Mouse (Mus musculus): ENCODE measurements around the gene Trir. TPM values are rescaled to one million over a fixed set of nuclear protein-coding genes. Genes with fewer than 3 reads are reported as not detected.

The Trir gene
- polyA plus RNA-seq, 1 experiment from 2014 or later, result 133 TPM

GRCm38 (mm10) chr8:85032622-85033311 is 6.1 kb downstream of the Trir start:
- no peaks in the 10 kb centered on the region for H3K9me3 ChIP-seq (replicated peaks)
- no peak overlapping the region for H3K4me2 ChIP-seq
- H3K27ac ChIP-seq, result 0 out of 2 replicates have a peak overlapping the region, but pooled peaks have one; percentile 26
- WGBS (ENCODE audit: insufficient replicate concordance), result 77% methylated on average over 4 of the region's 4 CpGs
- no peak for ATAC-seq
- H3K9ac ChIP-seq, result no peak overlapping the region
- no peak overlapping the region for H3K4me3 ChIP-seq
- peaks cover 68% of the 10 kb centered on the region for H3K4me1 ChIP-seq
- no peaks in the 10 kb centered on the region for H3K27me3 ChIP-seq (replicated peaks)
- peaks cover 61% of the 10 kb centered on the region for H3K36me3 ChIP-seq

- Histone ChIP-seq H3K9me3 (replicated peaks) (no peaks in the 10 kb centered on the region), H3K4me2 (peak overlapping the region; percentile 98), H3K4me3 (no peak overlapping the region), H3K27me3 (replicated peaks) (no peaks in the 10 kb centered on the region), H3K9ac (no peak overlapping the region), H3K27ac (peak overlapping the region; percentile 97), H3K36me3 (peaks cover 54% of the 10 kb centered on the region), H3K4me1 (peaks cover 68% of the 10 kb centered on the region)
- 40% methylated on average over 1 of the region's 1 CpGs for WGBS (ENCODE audit: insufficient replicate concordance)
- ATAC-seq, result no peak
Observed at GRCm38 (mm10) chr8:85033867-85034266, 7.2 kb downstream of the Trir start.

GRCm38 (mm10) chr8:85034764-85035163 is 8.1 kb downstream of the Trir start:
- Histone ChIP-seq H3K4me2 (peak overlapping the region; percentile 98), H3K9ac (peak overlapping the region; percentile 79), H3K4me3 (peak overlapping the region; percentile 86), H3K27ac (peak overlapping the region; percentile 97), H3K27me3 (replicated peaks) (no peaks in the 10 kb centered on the region), H3K9me3 (replicated peaks) (no peaks in the 10 kb centered on the region), H3K4me1 (peaks cover 67% of the 10 kb centered on the region), H3K36me3 (peaks cover 50% of the 10 kb centered on the region)
- no peak for ATAC-seq
- WGBS (ENCODE audit: insufficient replicate concordance), result 1% methylated on average over 13 of the region's 13 CpGs

- Histone ChIP-seq H3K4me1 (peaks cover 67% of the 10 kb centered on the region), H3K4me3 (peak overlapping the region; percentile 86), H3K27ac (peak overlapping the region; percentile 97), H3K9me3 (replicated peaks) (no peaks in the 10 kb centered on the region), H3K27me3 (replicated peaks) (no peaks in the 10 kb centered on the region), H3K36me3 (peaks cover 50% of the 10 kb centered on the region), H3K9ac (peak overlapping the region; percentile 79), H3K4me2 (peak overlapping the region; percentile 98)
- ATAC-seq, result no peak
- 3% methylated on average over 12 of the region's 12 CpGs for WGBS (ENCODE audit: insufficient replicate concordance)
Observed at GRCm38 (mm10) chr8:85035165-85035727, 8.6 kb downstream of the Trir start.

DNA sequence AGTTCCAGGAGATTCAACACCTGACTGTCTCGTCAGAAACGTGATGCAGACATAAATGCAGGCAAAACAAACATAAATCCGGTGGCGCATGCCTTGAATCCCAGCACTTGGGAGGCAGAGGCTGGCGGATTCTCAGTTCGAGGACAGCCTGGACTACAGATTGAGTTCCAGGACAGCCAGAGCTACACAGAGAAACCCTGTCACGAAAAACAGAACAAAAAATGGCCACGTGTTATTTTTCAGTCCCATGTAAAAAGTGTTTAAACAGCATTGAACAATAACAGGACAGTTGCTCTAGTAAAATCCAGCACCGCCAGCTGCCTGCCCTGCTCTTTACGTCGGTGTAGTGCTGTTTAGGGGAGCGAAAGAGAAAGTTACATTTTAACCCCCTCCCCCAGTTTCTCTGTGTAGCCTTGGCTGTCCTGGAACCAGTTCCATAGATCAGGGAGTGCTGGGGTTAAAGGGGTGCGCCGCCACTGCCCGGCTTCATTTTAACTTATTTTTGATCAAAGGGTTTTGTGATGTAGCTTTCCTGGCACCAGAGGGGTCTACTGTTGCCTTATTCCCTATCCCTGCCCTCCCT is 9.2 kb downstream of the Trir start:
- Histone ChIP-seq H3K4me1 (peaks cover 72% of the 10 kb centered on the region), H3K9ac (peak overlapping the region; percentile 79), H3K9me3 (replicated peaks) (no peaks in the 10 kb centered on the region), H3K27me3 (replicated peaks) (no peaks in the 10 kb centered on the region), H3K4me3 (peak overlapping the region; percentile 86), H3K4me2 (peak overlapping the region; percentile 98), H3K27ac (peak overlapping the region; percentile 97), H3K36me3 (peaks cover 51% of the 10 kb centered on the region)
- WGBS (ENCODE audit: insufficient replicate concordance), result under 1% methylated on average over 15 of the region's 15 CpGs
- peak; percentile 12; the same call in 1 of the 2 replicates for ATAC-seq

GRCm38 (mm10) chr8:85036381-85036717 is 9.7 kb downstream of the Trir start:
- WGBS (ENCODE audit: insufficient replicate concordance), result under 1% methylated on average over 9 of the region's 9 CpGs
- H3K27ac ChIP-seq, result peak overlapping the region; percentile 97
- peak overlapping the region; percentile 79 for H3K9ac ChIP-seq
- peak overlapping the region; percentile 86 for H3K4me3 ChIP-seq
- no peaks in the 10 kb centered on the region for H3K9me3 ChIP-seq (replicated peaks)
- peak; percentile 37 for ATAC-seq
- H3K4me2 ChIP-seq, result peak overlapping the region; percentile 98
- H3K4me1 ChIP-seq, result peaks cover 74% of the 10 kb centered on the region
- peaks cover 51% of the 10 kb centered on the region for H3K36me3 ChIP-seq
- no peaks in the 10 kb centered on the region for H3K27me3 ChIP-seq (replicated peaks)

DNA sequence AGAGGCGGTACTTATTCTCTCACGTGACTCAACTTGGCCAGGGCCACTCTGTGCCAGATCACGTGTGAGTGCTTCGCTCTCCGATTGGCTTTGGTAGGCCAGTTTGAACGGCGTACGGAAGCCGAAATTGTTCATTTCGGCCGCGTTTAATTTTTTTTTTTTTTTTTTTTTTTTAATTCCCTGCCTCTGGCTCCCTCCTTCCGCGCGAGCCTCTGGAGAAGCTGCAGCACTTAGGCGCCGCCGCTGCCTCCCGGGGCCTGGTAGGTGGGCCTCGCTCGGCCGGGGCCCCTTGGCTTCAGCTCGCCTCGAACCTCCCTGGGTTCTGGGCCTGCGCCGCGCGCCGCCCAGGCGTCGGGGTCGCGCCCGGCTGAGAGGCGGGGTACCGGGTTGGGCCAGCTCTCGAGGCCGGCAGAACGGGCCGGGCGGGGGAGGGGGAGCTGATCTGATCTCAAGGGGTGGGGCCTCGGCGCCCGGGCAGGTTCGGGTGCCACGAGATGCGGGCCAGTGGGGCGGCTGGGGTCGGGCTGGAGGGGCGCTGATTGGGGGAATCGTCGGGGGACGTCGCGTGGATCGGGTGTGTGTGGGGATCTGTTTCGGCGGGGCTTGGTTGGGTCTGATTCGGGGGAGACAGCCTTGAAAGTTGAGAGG is 10.2 kb downstream of the Trir start, which contains the start of gene Tnpo2:
Gene Tnpo2 (plus strand): TSS at position 198 of the 648 bp plus-strand sequence.
- ATAC-seq, result peak; percentile 86
- Histone ChIP-seq H3K4me1 (peaks cover 78% of the 10 kb centered on the region), H3K27ac (peak within 1 kb of the TSS; percentile 97), H3K27me3 (replicated peaks) (no peaks in the 10 kb centered on the region), H3K36me3 (peaks cover 51% of the 10 kb centered on the region), H3K4me3 (peak within 1 kb of the TSS; percentile 86), H3K9ac (peak within 1 kb of the TSS; percentile 94), H3K9me3 (replicated peaks) (no peaks in the 10 kb centered on the region), H3K4me2 (peak within 1 kb of the TSS; percentile 98)
- under 1% methylated on average over 59 of the region's 59 CpGs for WGBS (ENCODE audit: insufficient replicate concordance)

DNA sequence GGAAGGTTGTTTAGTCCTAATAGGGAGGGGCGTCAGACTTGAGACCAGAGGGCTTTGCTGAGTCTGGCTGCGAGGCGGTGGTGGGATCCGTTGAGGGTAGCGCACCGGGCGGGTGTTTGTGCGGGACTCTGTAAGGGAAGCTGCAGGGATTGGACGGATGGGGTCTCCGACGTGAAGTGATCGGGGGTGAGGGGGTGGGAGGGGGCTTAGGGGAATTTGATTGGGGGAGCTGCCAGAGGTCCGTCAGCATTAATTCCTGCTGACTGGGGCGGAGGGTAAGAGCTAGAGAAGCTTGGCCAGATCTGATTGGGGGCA is 10.7 kb downstream of the Trir start:
- WGBS (ENCODE audit: insufficient replicate concordance), result 1% methylated on average over 14 of the region's 14 CpGs
- Histone ChIP-seq H3K36me3 (peaks cover 51% of the 10 kb centered on the region), H3K27ac (peak overlapping the region; percentile 97), H3K9me3 (replicated peaks) (no peaks in the 10 kb centered on the region), H3K4me1 (peaks cover 81% of the 10 kb centered on the region), H3K4me3 (peak overlapping the region; percentile 86), H3K9ac (peak overlapping the region; percentile 94), H3K4me2 (peak overlapping the region; percentile 98), H3K27me3 (replicated peaks) (no peaks in the 10 kb centered on the region)
- peak; percentile 40 for ATAC-seq

DNA sequence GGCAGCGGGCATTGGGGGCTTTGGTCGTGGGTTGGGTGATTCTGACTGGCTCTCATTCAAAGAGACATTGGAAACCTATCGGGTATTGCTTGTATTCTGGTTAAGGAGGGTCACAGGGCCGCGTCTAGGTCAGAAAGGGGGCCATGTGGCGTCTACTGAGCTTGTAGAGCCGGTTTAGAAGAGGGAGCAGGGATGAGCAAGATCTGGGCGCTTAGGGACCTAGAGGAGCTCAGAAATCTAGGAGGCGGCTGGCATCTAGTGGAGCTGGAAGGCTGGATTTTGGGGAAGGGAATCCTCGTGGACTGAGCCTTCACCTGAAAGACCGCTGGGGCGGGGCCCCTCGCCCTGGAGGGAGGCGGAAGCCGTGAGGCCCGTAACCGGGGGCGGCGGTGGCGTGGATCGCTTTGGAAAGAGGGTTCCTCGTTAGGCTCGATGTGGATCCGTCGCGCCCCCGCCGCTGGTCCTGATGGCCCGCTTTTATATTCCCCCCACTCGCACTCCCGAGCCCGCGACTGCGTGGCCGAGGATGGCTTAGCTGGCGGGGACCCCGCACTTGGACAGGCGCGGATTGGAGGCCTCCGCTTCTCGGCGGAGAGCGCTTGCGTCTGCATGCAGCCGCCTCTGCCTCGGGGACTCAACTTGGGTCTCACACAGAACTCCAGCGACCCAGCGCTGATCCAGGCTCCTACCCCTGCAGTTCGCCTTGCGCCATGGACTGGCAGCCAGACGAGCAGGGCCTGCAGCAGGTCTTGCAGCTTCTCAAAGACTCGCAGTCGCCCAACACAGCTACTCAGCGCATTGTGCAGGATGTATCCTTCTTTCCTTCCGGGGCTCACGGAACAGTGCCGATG is 11.3 kb downstream of the Trir start:
- peak; percentile 53 for ATAC-seq
- Histone ChIP-seq H3K27me3 (replicated peaks) (no peaks in the 10 kb centered on the region), H3K4me3 (peak overlapping the region; percentile 86), H3K27ac (peak overlapping the region; percentile 97), H3K9ac (peak overlapping the region; percentile 94), H3K4me2 (peak overlapping the region; percentile 98), H3K36me3 (peaks cover 51% of the 10 kb centered on the region), H3K4me1 (peaks cover 76% of the 10 kb centered on the region), H3K9me3 (replicated peaks) (no peaks in the 10 kb centered on the region)
- WGBS (ENCODE audit: insufficient replicate concordance), result 1% methylated on average over 57 of the region's 57 CpGs

DNA sequence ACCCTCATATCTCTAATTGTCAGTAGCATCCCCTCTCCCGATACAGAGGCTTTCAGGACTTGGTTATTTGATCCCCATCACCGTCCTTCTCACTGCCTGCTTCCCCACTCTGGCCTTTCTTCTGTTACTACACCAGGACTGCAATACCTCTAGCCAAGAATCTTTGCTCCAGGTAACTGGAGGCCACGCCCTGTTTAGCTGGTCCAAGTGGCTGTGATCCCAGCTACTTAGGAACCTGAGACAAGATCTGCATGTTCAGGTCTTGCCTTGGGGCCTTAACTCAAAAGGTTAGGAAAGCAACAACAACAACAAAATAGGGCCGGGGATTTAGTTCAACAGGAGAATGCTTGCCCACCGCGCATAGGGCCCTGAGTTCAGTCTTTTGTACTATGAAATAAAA is 17.0 kb downstream of the Trir start:
- Histone ChIP-seq H3K27ac (no peak overlapping the region), H3K4me3 (no peak overlapping the region), H3K27me3 (replicated peaks) (no peaks in the 10 kb centered on the region), H3K9me3 (replicated peaks) (no peaks in the 10 kb centered on the region), H3K36me3 (peaks cover 94% of the 10 kb centered on the region), H3K4me1 (peaks cover 35% of the 10 kb centered on the region), H3K4me2 (no peak overlapping the region), H3K9ac (no peak overlapping the region)
- WGBS (ENCODE audit: insufficient replicate concordance), result 86% methylated on average over 6 of the region's 6 CpGs
- no peak for ATAC-seq

DNA sequence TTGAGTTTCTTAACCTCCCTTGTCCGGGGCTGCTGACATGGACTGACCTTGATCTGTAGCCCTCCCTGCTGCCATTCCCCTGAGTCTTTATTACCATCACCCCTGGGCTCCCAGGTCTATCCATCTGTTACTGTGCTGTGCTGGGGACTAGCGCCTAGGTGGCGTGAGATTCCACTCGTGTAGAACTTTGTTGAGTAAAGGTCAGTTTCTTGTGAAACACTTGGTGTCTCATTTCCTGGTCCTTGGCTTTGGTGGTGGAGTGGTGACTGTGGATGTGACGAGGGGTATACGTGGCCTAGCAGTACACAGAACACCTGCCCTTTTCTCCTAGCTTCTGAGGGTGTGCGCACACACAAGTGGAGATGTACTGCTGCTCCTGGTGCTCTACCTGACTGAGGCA is 30.7 kb downstream of the Trir start:
- WGBS (ENCODE audit: insufficient replicate concordance), result 78% methylated on average over 7 of the region's 7 CpGs
- no peak overlapping the region for H3K9ac ChIP-seq
- no peak for ATAC-seq
- no peak overlapping the region for H3K27ac ChIP-seq
- no peak overlapping the region for H3K4me2 ChIP-seq
- H3K36me3 ChIP-seq, result peaks cover 57% of the 10 kb centered on the region
- H3K4me3 ChIP-seq, result no peak overlapping the region
- no peaks in the 10 kb centered on the region for H3K27me3 ChIP-seq (replicated peaks)
- peaks cover 14% of the 10 kb centered on the region for H3K4me1 ChIP-seq
- no peaks in the 10 kb centered on the region for H3K9me3 ChIP-seq (replicated peaks)

All from liver, embryonic 12.5 days (tissue).